Mouse (Mus musculus) bone marrow, adult 2 months (tissue): ENCODE measurements at regions not wholly inside any gene's neighbourhood (a gene's known extent, or its start where the extent isn't known, plus 50 kb on each side); places are given as distances from the start of the nearest gene placed in this dataset.

Experiments used
- CTCF ChIP-seq: fragments of 200-500 bp; IDR thresholded peaks from 2 replicates; pipeline ENCODE4 v1.5.1; 2011; ENCODE audit warnings: low read length, control low read depth; ENCODE audit not compliant: control insufficient read depth, insufficient read depth
- POLR2A ChIP-seq: fragments of 200-500 bp; IDR thresholded peaks from 2 replicates; pipeline ENCODE4 v1.6.1; 2011; ENCODE audit warnings: low read depth, mild to moderate bottlenecking, control low read depth, low read length, borderline replicate concordance; ENCODE audit not compliant: control insufficient read depth

DNA sequence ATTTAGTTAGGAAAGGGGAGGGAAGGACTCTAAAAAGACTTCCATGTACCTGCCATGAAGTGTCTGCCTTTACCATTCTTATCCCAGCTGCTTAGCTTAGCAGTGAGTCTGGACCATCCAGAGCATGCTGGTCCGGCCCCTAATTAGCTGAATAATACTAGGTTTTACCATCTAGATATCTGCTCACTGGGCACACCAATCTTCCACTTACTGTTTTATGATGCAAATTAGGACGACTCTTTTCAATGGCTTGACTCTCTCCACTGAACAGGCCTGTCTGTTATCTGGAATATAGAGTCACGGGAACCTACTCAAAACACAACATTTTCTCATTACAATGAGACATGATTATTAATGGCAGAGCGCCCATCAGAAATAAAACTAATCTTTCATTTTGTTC, 55.7 kb downstream of the Gm19935 start:
- TF ChIP-seq CTCF (no peak), POLR2A (no peak)
